Mouse (Mus musculus): ENCODE results near the gene Nfix.

DNA sequence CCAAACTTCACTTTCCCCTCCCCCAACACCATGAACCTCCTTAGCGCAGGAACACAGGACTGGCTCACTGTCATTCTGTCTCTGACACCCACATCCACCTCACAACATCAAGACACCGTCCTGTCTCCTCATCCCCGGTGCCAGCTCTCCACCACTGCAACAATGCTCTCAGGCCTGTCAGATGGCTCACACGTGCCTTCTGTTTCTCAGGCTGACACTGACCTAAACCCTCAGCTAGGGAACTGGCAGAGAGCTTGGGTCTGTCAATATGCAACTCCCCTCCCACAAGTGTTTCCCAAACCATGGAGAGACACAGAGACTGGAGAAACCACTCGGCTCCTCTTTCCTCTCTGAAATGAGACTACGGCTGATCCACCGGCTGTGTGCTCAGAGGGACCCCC, 39.7 kb downstream of the Nfix start:
- TF ChIP-seq CTCF (IDR thresholded peaks at IDR 0.05; ENCODE audit: low read depth, low read length) (no peak), POLR2A (IDR thresholded peaks at IDR 0.05; ENCODE audit: insufficient read depth, low read length) (no peak), EP300 (IDR thresholded peaks at IDR 0.05; ENCODE audit: insufficient read depth, low read depth, low read length) (no peak)

All from ES-Bruce4 (cell line).